Mouse (Mus musculus) intestine, postnatal 0 days (tissue): Measurements from ENCODE around the gene 4930449I24Rik. TPM values are rescaled to one million over a fixed set of nuclear protein-coding genes. Genes with fewer than 3 reads are reported as not detected.
"Not testable (repeated sequence)": the region's sequence is repeated elsewhere in the genome, so short reads cannot be mapped to it uniquely, and the experiment has no call there.

ENCODE experiments used
- ATAC-seq: fragments of 200-750 bp; cut with Nextera tagmentation; 2 replicates; pipeline ENCODE4 v1.8.0; 2017; ENCODE audit warnings: mild to moderate bottlenecking, moderate TSS enrichment, moderate library complexity
- H3K27ac ChIP-seq: fragments of 300-500 bp; sonication (generic); 2 replicates; pipeline ENCODE4 v1.5.1; 2014; ENCODE audit warnings: mild to moderate bottlenecking, low read depth, low read length, moderate library complexity
- H3K27me3 ChIP-seq: fragments of 300-500 bp; sonication (generic); replicated peaks from 2 replicates; pipeline ENCODE4 v1.6.1; 2014; ENCODE audit warnings: low read length, mixed read lengths; ENCODE audit not compliant: control insufficient read depth, insufficient read depth
- H3K36me3 ChIP-seq: fragments of 300-500 bp; sonication (generic); 2 replicates; pipeline ENCODE4 v1.6.1; 2014; ENCODE audit warnings: mild to moderate bottlenecking, moderate library complexity; ENCODE audit not compliant: control insufficient read depth, insufficient read depth
- H3K4me1 ChIP-seq: fragments of 300-500 bp; sonication (generic); replicated peaks from 2 replicates; pipeline ENCODE4 v1.6.1; 2014; ENCODE audit warnings: antibody characterized with exemption, low read length, mixed read lengths; ENCODE audit not compliant: control insufficient read depth, insufficient read depth
- H3K4me2 ChIP-seq: fragments of 300-500 bp; sonication (generic); replicated peaks from 2 replicates; pipeline ENCODE4 v1.6.1; 2014; ENCODE audit warnings: low read depth, mild to moderate bottlenecking, moderate library complexity
- H3K4me3 ChIP-seq: fragments of 300-500 bp; sonication (generic); 2 replicates; pipeline ENCODE4 v1.5.1; 2014; ENCODE audit warnings: low read depth, low read length
- H3K9ac ChIP-seq: fragments of 300-500 bp; sonication (generic); 2 replicates; pipeline ENCODE4 v1.6.1; 2014; ENCODE audit warnings: mild to moderate bottlenecking, low read depth, low read length
- H3K9me3 ChIP-seq: fragments of 300-500 bp; sonication (generic); 2 replicates; pipeline ENCODE4 v1.6.1; 2016; ENCODE audit warnings: mixed run types; ENCODE audit not compliant: control insufficient read depth
- CTCF ChIP-seq: sonication (generic); IDR thresholded peaks from 2 replicates; pipeline ENCODE4 v1.5.1; 2016; ENCODE audit warnings: low read depth, mild to moderate bottlenecking, control low read depth, antibody characterized with exemption, moderate library complexity
- WGBS: fragments of 180-500 bp; shearing (Covaris S2); extraction: QIAGEN DNeasy Blood & Tissue Kit; methylation state at CpG from one replicate; pipeline ENCODE4 v1.1.7; 2014; 5-methylcytosine and 5-hydroxymethylcytosine counted together
- polyA plus RNA-seq: library from polyadenylated mRNA; unstranded; fragments of >200 nt; fragmentation: Nextera tagmentation; extraction: Ambion mirVana; gene quantifications from 2 replicates; pipeline ENCODE4 v1.2.1, GENCODE M21; 2015

Gene 4930449I24Rik
- polyA plus RNA-seq, result not detected in 2 replicates

DNA sequence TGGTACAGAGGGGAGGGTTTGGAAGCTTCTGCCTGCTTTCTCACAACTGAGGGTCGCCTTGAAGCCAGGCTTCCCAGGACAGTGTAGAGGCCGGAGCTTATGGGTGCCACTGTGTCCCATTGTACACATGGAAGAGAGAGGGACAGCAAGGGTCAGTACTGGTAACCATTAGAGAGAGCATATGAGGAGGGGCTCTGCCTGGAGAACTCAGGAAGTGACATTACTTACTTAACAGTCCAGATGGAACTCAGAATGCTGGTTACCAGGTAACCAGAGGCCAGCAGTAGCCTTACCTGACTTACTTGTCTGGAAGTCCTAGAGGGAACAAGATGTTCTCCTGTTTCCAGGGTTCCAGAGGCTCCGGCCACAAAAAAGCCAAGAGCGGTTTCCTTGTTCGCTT, at the start of gene 4930449I24Rik:
Gene 4930449I24Rik (plus strand): TSS at position 301 of the 400 bp plus-strand sequence.
- not testable (repeated sequence) for H3K4me2 ChIP-seq, H3K9me3 ChIP-seq, H3K4me3 ChIP-seq, H3K4me1 ChIP-seq, ATAC-seq, H3K36me3 ChIP-seq, H3K9ac ChIP-seq, H3K27me3 ChIP-seq, H3K27ac ChIP-seq
- no CpG with 5 or more reads among the region's 5 CpGs for WGBS

DNA sequence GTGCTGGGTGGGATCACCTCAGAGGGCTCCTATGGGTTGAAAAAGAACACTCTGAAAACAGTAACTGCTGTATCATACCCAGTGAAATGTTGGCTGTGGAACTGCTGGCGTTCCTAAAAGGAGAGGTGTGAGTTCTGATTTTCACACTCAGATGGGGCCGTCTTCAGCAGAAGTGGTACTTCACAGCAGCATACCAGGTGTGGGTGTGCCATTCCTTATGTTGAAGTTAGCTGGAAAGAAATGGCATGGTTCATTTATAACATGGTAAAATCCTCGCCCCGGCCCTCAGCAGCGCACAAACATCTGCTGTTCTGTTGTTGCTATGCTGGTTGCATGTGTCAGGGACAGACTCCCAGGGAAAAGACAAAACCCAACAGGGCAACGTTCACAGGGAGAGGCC, 48.6 kb upstream of the 4930449I24Rik start:
- H3K36me3 ChIP-seq, result no peaks in the 10 kb centered on the region
- H3K27ac ChIP-seq, result no peak overlapping the region

DNA sequence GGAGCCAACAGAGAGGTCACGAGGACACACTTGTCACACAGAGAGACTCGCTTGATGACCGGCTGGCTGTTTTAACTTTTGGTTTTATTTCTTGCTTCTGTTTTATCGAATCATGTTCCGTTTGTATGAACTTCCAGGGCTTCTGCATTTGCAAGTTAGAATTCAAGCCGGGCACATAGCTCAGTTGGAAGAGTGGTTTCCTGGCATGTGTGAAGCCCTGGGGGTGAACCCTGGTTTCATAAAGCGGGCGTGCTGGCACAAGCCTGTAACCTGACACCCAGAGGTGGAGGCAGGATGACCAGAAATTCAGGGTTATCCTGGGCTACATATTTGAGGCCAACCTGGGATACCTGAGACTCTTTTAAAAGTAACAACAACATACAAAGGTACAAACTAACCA, 40.6 kb upstream of the 4930449I24Rik start:
- no peak for TF ChIP-seq CTCF
- WGBS, result 88% methylated on average over 8 of the region's 8 CpGs

More for the DNA sequence above, 48.6 kb upstream of the 4930449I24Rik start:
- Histone ChIP-seq H3K9ac (no peak overlapping the region), H3K27me3 (no peaks in the 10 kb centered on the region), H3K4me1 (no peaks in the 10 kb centered on the region), H3K4me3 (no peak overlapping the region), H3K4me2 (no peak overlapping the region), H3K9me3 (no peaks in the 10 kb centered on the region)
- WGBS, result 89% methylated on average over 6 of the region's 6 CpGs
- TF ChIP-seq CTCF, result no peak
- no peak for ATAC-seq

GRCm38 (mm10) chr5:146466663-146467062, 35.5 kb upstream of the 4930449I24Rik start:
- no peak overlapping the region for H3K4me2 ChIP-seq
- no peaks in the 10 kb centered on the region for H3K27me3 ChIP-seq
- no peak for TF ChIP-seq CTCF
- H3K27ac ChIP-seq, result no peak overlapping the region
- ATAC-seq, result no peak
- H3K4me1 ChIP-seq, result no peaks in the 10 kb centered on the region
- H3K9ac ChIP-seq, result no peak overlapping the region
- WGBS, result 92% methylated on average over 19 of the region's 19 CpGs
- H3K9me3 ChIP-seq, result no peaks in the 10 kb centered on the region
- H3K36me3 ChIP-seq, result no peaks in the 10 kb centered on the region
- no peak overlapping the region for H3K4me3 ChIP-seq

More for the DNA sequence above, 40.6 kb upstream of the 4930449I24Rik start:
- Histone ChIP-seq H3K27me3 (no peaks in the 10 kb centered on the region), H3K4me2 (no peak overlapping the region), H3K27ac (no peak overlapping the region), H3K4me1 (no peaks in the 10 kb centered on the region), H3K9ac (no peak overlapping the region), H3K36me3 (no peaks in the 10 kb centered on the region), H3K4me3 (no peak overlapping the region), H3K9me3 (no peaks in the 10 kb centered on the region)
- ATAC-seq, result no peak

DNA sequence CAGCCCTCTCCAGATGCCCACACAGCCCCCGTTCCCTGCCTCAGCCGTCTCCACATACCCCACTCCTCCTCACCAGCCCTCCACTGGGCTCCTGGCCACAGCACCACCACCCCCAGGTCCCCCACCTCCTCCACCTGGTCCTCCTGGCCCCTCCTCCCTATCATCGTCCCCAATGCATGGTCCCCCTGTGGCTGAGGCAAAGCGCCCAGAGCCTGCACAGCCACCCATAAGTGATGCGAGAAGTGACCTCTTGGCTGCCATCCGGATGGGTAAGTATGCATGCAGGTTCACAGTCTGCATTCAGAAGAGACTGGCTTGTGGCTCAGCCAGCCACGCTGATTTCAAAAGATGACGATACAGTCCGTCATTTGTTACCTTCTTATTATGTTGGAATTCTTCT, 33.9 kb upstream of the 4930449I24Rik start:
- Histone ChIP-seq H3K27ac (no peak overlapping the region; the same call in 1 of the 2 replicates), H3K27me3 (no peaks in the 10 kb centered on the region), H3K9ac (no peak overlapping the region), H3K4me3 (no peak overlapping the region), H3K9me3 (no peaks in the 10 kb centered on the region), H3K4me1 (no peaks in the 10 kb centered on the region), H3K36me3 (no peaks in the 10 kb centered on the region), H3K4me2 (no peak overlapping the region)
- no peak for TF ChIP-seq CTCF
- ATAC-seq, result no peak
- WGBS, result 91% methylated on average over 9 of the region's 9 CpGs

- Histone ChIP-seq H3K36me3 (no peaks in the 10 kb centered on the region), H3K27me3 (no peaks in the 10 kb centered on the region), H3K27ac (no peak overlapping the region), H3K9me3 (no peaks in the 10 kb centered on the region), H3K9ac (no peak overlapping the region), H3K4me1 (no peaks in the 10 kb centered on the region), H3K4me3 (no peak overlapping the region), H3K4me2 (no peak overlapping the region)
- ATAC-seq, result no peak
- TF ChIP-seq CTCF, result no peak
- 75% methylated on average over 9 of the region's 9 CpGs for WGBS
Measured at GRCm38 (mm10) chr5:146470821-146471220, 31.4 kb upstream of the 4930449I24Rik start.

GRCm38 (mm10) chr5:146471311-146471710, 30.9 kb upstream of the 4930449I24Rik start:
- Histone ChIP-seq H3K36me3 (no peaks in the 10 kb centered on the region), H3K4me1 (no peaks in the 10 kb centered on the region), H3K9me3 (no peaks in the 10 kb centered on the region), H3K9ac (no peak overlapping the region), H3K27me3 (no peaks in the 10 kb centered on the region), H3K4me3 (no peak overlapping the region), H3K27ac (no peak overlapping the region), H3K4me2 (no peak overlapping the region)
- 44% methylated on average over 5 of the region's 5 CpGs for WGBS
- no peak for ATAC-seq
- TF ChIP-seq CTCF, result no peak
